Mouse (Mus musculus): ENCODE data around the gene Ctdspl. TPM values are rescaled to one million over a fixed set of nuclear protein-coding genes. Genes with fewer than 3 reads are reported as not detected.

The Ctdspl gene
- polyA plus RNA-seq, 1 experiment from 2014 or later: 25.3 TPM

GRCm38 (mm10) chr9:118919672-118920186, 6.5 kb upstream of the Ctdspl start:
- H3K27me3 ChIP-seq: no peaks in the 10 kb centered on the region
- in situ Hi-C loops (cut with MboI; ENCODE audit: low pct_unique_long_range_greater_than_20kb): loop anchor here (5.0 kb wide), 2 partner anchors 108 to 148 kb away; no protein-coding TSS in a partner anchor
- CTCF ChIA-PET: interaction anchor here (1.0 to 2.8 kb wide), 6 partner anchors 94 to 153 kb away, joined by 3 to 22 read pairs (median 10); no protein-coding TSS in a partner anchor
- DNase-seq (ENCODE audit: low read depth, low spot score) (no peak), ATAC-seq (no peak)
- no peak for TF ChIP-seq CTCF (IDR thresholded peaks at IDR 0.05)
- POLR2A ChIA-PET: interaction anchor here (2.0 kb wide), 1 partner anchor 148 kb away, joined by 7 read pairs; no protein-coding TSS in a partner anchor

- ChIA-PET POLR2A (interaction anchor here (0.6 to 2.0 kb wide), 4 partner anchors 106 to 330 kb away, joined by 3 to 7 read pairs (median 4); no protein-coding TSS in a partner anchor), CTCF (interaction anchor here (0.7 to 2.8 kb wide), 12 partner anchors 12 to 431 kb away, joined by 3 to 22 read pairs (median 4); partner anchors contain the start of gene Dlec1)
- no peak for TF ChIP-seq CTCF (IDR thresholded peaks at IDR 0.05)
- ATAC-seq: no peak
- H3K27me3 ChIP-seq: no peaks in the 10 kb centered on the region
- in situ Hi-C loops (cut with MboI; ENCODE audit: low pct_unique_long_range_greater_than_20kb): loop anchor here (5.0 kb wide), 2 partner anchors 106 to 146 kb away; no protein-coding TSS in a partner anchor
- DNase-seq (ENCODE audit: low read depth, low spot score): no peak
Observed at GRCm38 (mm10) chr9:118920798-118921515, 5.3 kb upstream of the Ctdspl start.

- ATAC-seq: no peak
- ChIA-PET CTCF (interaction anchor here (1.0 to 2.8 kb wide), 4 partner anchors 111 to 146 kb away, joined by 3 to 22 read pairs (median 10); no protein-coding TSS in a partner anchor), POLR2A (no interaction called here)
- DNase-seq (ENCODE audit: low read depth, low spot score): no peak
- in situ Hi-C loops (cut with MboI; ENCODE audit: low pct_unique_long_range_greater_than_20kb): loop anchor here (5.0 kb wide), 2 partner anchors 105 to 145 kb away; no protein-coding TSS in a partner anchor
- no peak for TF ChIP-seq CTCF (IDR thresholded peaks at IDR 0.05)
- H3K27me3 ChIP-seq: no peaks in the 10 kb centered on the region
Observed at GRCm38 (mm10) chr9:118921926-118922325, 4.3 kb upstream of the Ctdspl start.

- no peak for ATAC-seq
- in situ Hi-C loops (cut with MboI; ENCODE audit: low pct_unique_long_range_greater_than_20kb): loop anchor here (5.0 kb wide), 2 partner anchors 103 to 143 kb away; no protein-coding TSS in a partner anchor
- TF ChIP-seq CTCF (IDR thresholded peaks at IDR 0.05): no peak
- no peaks in the 10 kb centered on the region for H3K27me3 ChIP-seq
- POLR2A ChIA-PET: interaction anchor here (0.6 kb wide), 1 partner anchor 12 kb away, joined by 3 read pairs; no protein-coding TSS in a partner anchor
- no peak for DNase-seq (ENCODE audit: low read depth, low spot score)
- CTCF ChIA-PET: interaction anchor here (1.3 to 2.9 kb wide), 3 partner anchors 139 to 143 kb away, joined by 3 to 8 read pairs (median 7); no protein-coding TSS in a partner anchor
Observed at GRCm38 (mm10) chr9:118924554-118925085, 1.6 kb upstream of the Ctdspl start.

GRCm38 (mm10) chr9:118925286-118926110, 755 bp upstream of the Ctdspl start:
- peak; percentile 72 for ATAC-seq
- H3K27me3 ChIP-seq: no peaks in the 10 kb centered on the region
- CTCF ChIA-PET: interaction anchor here (0.8 to 2.9 kb wide), 3 partner anchors 138 to 142 kb away, joined by 3 to 7 read pairs (median 3); no protein-coding TSS in a partner anchor
- peak; percentile 71 for DNase-seq (ENCODE audit: low read depth, low spot score)
- POLR2A ChIA-PET: interaction anchor here (0.5 to 1.7 kb wide), 5 partner anchors 11 to 293 kb away, joined by 3 to 5 read pairs (median 3); no protein-coding TSS in a partner anchor
- no peak for TF ChIP-seq CTCF (IDR thresholded peaks at IDR 0.05)
- in situ Hi-C loops (cut with MboI; ENCODE audit: low pct_unique_long_range_greater_than_20kb): no loop called here

- POLR2A ChIA-PET: interaction anchor here (1.0 to 1.7 kb wide), 4 partner anchors 10 to 101 kb away, joined by 3 to 5 read pairs (median 3); no protein-coding TSS in a partner anchor
- DNase-seq (ENCODE audit: low read depth, low spot score): no peak
- no peak for TF ChIP-seq CTCF (IDR thresholded peaks at IDR 0.05)
- CTCF ChIA-PET: interaction anchor here (2.9 kb wide), 1 partner anchor 136 kb away, joined by 7 read pairs; no protein-coding TSS in a partner anchor
- ATAC-seq: peak; percentile 22
- in situ Hi-C loops (cut with MboI; ENCODE audit: low pct_unique_long_range_greater_than_20kb): no loop called here
- no peaks in the 10 kb centered on the region for H3K27me3 ChIP-seq
Observed at GRCm38 (mm10) chr9:118926688-118927321, 552 bp downstream of the Ctdspl start.

- POLR2A ChIA-PET: no interaction called here
- CTCF ChIA-PET: no interaction called here
- DNase-seq (ENCODE audit: low read depth, low spot score) (no peak), ATAC-seq (no peak)
- no peaks in the 10 kb centered on the region for H3K27me3 ChIP-seq
- in situ Hi-C loops (cut with MboI; ENCODE audit: low pct_unique_long_range_greater_than_20kb): no loop called here
- TF ChIP-seq CTCF (IDR thresholded peaks at IDR 0.05): no peak
Observed at GRCm38 (mm10) chr9:118927501-118927900, 1.2 kb downstream of the Ctdspl start.

GRCm38 (mm10) chr9:118928007-118928406, 1.8 kb downstream of the Ctdspl start:
- ATAC-seq: no peak
- CTCF ChIA-PET: interaction anchor here (0.7 kb wide), 1 partner anchor 11 kb away, joined by 3 read pairs; no protein-coding TSS in a partner anchor
- TF ChIP-seq CTCF (IDR thresholded peaks at IDR 0.05): no peak
- DNase-seq (ENCODE audit: low read depth, low spot score): no peak
- in situ Hi-C loops (cut with MboI; ENCODE audit: low pct_unique_long_range_greater_than_20kb): no loop called here
- H3K27me3 ChIP-seq: no peaks in the 10 kb centered on the region
- POLR2A ChIA-PET: no interaction called here

- POLR2A ChIA-PET: interaction anchor here (0.7 kb wide), 1 partner anchor 146 kb away, joined by 5 read pairs; no protein-coding TSS in a partner anchor
- CTCF ChIA-PET: interaction anchor here (0.7 kb wide), 1 partner anchor 10 kb away, joined by 3 read pairs; no protein-coding TSS in a partner anchor
- in situ Hi-C loops (cut with MboI; ENCODE audit: low pct_unique_long_range_greater_than_20kb): no loop called here
- DNase-seq (ENCODE audit: low read depth, low spot score) (no peak), ATAC-seq (no peak)
- TF ChIP-seq CTCF (IDR thresholded peaks at IDR 0.05): no peak
- no peaks in the 10 kb centered on the region for H3K27me3 ChIP-seq
Observed at GRCm38 (mm10) chr9:118928656-118929055, 2.4 kb downstream of the Ctdspl start.

Data from Patski (cell line).